Mouse (Mus musculus) right cerebral cortex, postnatal 25 days (tissue): Measurements from ENCODE around the gene Dgat2.
A peak's percentile ranks its signal among the peaks of the same experiment; 100 is the strongest.

Experiments
- DNase-seq: peaks from one replicate; pipeline ENCODE4 v3.0.0; 2022

The Dgat2 gene

DNA sequence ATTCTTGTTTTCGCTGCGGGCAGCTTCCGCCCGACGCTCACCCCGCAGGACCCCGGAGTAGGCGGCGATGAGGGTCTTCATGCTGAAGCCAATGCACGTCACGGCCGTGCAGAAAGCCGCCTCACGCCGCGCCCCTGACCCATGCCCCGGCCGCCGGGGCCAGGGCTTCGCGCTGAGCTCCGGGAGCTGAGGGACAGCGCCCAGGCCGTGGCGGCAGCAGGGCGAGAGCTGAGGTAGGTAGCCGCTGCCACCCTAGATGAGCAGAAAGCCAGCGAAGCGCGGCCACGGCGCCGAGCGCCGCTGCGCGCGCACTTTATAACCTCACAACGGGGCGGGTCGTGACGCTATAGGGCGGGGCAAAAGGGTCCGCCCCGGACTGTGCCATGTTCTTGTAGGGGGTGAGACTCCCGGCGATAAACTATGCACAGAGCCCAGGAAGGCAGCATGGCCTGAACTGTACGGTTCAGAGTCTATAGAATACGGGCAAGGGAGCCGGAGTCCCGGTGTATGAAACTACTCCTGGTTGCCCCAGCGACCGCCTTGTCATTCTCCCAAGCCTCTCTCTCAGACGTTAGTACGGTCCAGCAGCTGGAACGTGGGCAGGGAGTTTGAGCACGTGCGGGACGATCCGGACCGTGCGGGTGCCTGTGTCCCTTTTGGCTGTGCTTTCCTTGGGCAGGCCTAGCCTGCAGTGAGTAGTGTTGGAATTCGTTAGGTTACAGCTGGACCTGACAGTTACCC lies at the start of gene Dgat2:
Gene Dgat2, minus strand, starts transcription at position 288 of the 741 bp plus-strand sequence.
- peak; percentile 93 for DNase-seq

DNA sequence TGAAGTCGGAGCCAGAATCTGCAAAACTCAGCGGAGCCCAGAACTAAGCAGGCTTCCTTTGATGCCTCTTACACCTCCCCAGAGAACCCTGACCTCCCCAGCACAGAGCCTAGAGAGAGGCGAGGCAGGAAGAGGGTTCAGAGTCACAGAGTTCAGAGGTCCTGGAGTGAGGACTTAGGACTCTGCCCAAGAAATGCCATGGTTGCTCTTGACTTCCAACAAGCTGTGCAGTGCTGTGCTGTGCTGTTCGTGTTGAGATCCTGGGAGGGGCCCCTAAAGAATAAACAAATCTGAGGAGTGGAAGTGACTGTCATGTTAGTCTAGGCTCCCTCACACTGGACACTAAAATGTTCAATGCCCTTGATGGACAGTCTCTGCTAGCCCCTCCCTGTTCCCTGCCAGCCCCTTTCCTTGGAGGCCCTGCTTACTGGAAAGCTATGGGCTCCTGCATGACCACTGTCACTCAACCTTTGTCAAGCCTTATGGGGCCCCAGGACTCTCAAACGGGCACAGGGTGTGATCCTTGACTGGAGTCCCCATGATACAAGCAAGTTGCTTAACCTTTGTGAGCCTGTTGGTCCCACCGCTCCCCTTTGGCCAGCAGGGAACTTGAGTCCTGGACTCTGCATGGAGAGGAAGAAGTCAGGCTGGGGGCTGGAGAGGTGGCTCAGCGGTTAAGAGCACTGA lies 47.7 kb upstream of the Dgat2 start:
- no peak for DNase-seq

DNA sequence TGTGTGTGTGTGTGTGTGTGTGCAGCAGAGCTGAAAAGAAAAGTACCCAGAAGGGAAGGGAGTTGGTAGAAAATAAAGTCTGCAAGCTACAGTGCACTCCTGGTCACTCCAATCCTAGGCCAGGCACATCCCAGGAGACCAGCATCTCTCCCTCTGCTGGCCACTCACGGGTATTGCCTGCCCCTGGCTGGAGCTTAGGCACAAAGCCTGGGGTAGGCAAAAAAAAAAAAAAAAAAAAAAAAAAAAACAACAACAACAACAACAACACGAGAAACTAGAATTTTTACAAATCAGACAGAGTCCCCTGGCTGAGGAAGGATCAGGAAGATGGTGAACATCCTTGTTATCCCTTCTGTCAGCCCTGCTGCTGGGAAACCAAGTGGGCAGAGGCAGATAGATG lies 46.9 kb upstream of the Dgat2 start:
- no peak for DNase-seq

DNA sequence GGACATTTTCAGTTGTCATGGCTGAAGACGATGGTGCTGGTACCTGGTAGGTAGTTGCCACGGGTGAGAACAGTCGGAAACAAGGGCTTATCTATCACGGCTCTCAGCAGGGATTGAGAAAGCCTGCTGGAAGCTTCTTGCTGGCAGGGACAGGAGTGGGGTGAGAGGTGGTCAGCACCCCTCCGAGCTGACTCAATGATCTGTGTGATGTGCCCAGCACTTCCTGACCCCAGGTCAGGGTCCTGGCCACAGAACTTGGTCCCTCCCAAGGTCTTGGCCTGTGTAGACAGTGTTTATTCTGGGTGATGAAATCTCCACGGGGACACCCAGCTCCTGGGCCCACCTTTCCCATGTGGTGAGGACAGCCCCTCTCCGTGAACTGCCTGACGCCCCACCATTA lies 46.3 kb upstream of the Dgat2 start:
- DNase-seq: no peak

- no peak for DNase-seq
Observed at GRCm38 (mm10) chr7:99227267-99227666, 44.7 kb upstream of the Dgat2 start.

- no peak for DNase-seq
Observed at GRCm38 (mm10) chr7:99226662-99227061, 44.1 kb upstream of the Dgat2 start.

DNA sequence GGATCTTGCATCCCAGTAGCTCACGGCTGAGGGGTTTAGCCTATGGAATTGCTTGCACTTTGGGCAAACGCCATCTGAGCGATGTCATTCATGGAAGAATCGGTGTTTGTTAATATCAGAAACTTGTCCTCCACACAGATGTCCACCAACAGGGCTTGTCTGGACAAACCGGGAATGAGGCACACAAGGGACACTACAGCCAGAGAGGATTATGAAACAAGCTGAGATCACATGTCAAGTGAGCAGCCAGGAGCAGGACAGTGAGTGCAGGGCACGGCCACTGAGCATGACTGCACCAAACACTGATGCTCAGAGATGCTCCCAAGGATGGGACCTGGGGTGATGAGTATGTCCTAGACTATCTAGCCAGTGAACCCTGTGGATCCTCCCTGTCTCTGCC lies 42.9 kb upstream of the Dgat2 start:
- DNase-seq: no peak

GRCm38 (mm10) chr7:99224648-99225190 lies 42.2 kb upstream of the Dgat2 start:
- DNase-seq: no peak

GRCm38 (mm10) chr7:99224225-99224624 lies 41.7 kb upstream of the Dgat2 start:
- DNase-seq: no peak

- no peak for DNase-seq
Observed at GRCm38 (mm10) chr7:99217338-99218074, 35.0 kb upstream of the Dgat2 start.

GRCm38 (mm10) chr7:99215347-99215855 lies 32.9 kb upstream of the Dgat2 start:
- no peak for DNase-seq

- DNase-seq: no peak
Observed at GRCm38 (mm10) chr7:99214621-99215185, 32.2 kb upstream of the Dgat2 start.

DNA sequence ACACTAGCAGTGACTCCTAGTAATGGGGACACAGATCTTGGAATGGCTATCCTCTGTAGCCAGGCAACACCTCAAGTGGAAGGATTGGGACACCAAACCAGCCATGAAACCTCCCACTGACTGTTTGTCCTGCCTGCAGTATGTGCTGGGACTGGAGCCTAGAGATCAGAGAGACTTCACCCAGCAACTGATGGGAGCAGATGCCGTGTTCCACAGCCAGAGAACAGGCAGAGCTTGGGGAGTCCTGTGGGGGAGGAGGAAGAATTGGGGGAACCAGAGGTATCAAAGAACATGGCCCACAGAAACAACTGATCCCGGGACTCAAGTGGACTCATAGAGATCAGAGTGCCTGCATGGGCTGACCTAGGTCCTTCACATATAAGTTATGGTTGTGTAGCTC lies 31.2 kb upstream of the Dgat2 start:
- no peak for DNase-seq

GRCm38 (mm10) chr7:99213056-99213455 lies 30.5 kb upstream of the Dgat2 start:
- no peak for DNase-seq

- no peak for DNase-seq
Observed at GRCm38 (mm10) chr7:99208704-99209103, 26.2 kb upstream of the Dgat2 start.

DNA sequence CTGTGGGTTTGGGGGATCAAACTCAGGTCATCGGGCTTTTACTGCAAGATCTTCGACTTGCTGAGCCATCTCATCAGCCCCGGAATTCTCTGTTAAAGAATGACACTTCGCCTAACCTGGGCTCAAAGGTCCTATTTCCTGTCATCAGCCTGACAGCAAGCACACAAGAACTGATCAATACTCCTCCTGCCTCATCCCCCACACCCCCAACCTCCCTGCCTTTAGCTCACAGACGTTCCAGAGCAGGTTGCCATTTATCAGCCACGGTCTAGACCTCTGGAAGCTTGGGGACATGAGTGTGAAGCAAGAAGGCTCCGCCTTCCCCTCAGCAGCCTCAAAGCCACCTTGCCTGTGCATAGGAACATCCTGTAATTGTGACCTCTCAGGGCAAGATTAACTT lies 23.8 kb upstream of the Dgat2 start:
- no peak for DNase-seq

DNA sequence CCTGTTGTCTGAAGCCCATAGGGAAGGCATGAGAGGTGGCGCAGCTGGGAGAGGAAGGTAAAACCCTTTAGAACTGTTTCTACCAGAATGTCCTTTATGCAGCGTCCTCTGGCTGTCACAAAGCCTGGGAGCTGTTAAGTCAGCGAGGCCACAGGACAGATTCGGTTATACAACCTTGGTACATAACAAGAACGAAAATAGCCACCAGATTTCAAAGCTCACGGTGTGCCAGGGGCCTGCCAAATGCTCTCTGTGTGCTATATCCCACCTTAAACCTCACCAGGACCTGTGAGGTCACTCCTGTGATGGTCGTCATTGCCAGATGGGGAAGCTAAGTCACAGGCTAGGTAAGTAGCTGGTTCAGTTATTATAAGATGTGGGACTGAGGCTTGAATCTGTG lies 19.6 kb upstream of the Dgat2 start:
- no peak for DNase-seq

- no peak for DNase-seq
Observed at GRCm38 (mm10) chr7:99200290-99200689, 17.8 kb upstream of the Dgat2 start.

- DNase-seq: no peak
Observed at GRCm38 (mm10) chr7:99199451-99200175, 17.1 kb upstream of the Dgat2 start.

DNA sequence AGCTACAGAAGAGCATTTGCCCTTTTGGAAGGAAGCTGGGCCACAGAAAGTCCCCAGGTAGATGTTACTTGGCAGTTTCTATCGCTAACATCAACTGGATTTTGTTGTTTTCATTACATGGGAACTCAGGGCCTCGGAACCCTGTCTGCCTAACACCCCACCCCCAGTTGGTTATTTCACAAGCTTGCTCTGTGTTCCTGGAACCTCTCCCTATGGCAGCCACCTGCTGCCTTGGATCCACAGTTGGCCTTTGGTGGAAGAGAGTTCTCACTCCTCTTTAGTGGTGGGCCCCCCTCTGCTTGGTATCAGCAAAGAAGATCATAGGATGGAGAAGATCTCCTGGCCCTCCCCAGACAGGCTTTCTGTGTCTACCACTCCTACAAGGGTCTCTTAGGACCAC lies 16.3 kb upstream of the Dgat2 start:
- DNase-seq: no peak

DNA sequence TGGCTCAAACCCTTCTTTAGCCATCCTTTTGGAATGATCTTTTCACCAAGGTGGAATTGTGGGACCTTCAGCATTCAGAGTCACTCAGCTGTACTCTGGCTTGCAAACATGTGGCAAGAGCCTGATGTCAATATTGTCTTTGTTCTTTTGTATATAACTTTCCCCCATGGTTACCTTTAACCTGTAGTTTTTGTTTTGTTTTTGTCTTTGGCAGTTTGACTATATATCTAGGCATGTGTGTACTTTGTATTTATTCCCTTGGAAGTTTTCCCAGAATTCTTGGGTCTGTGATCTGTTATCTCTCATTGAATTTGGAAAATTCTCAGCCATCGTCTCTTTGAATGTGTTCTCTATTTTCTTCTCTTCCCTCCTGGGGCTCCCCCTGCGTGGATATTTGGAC lies 12.0 kb upstream of the Dgat2 start:
- no peak for DNase-seq

DNA sequence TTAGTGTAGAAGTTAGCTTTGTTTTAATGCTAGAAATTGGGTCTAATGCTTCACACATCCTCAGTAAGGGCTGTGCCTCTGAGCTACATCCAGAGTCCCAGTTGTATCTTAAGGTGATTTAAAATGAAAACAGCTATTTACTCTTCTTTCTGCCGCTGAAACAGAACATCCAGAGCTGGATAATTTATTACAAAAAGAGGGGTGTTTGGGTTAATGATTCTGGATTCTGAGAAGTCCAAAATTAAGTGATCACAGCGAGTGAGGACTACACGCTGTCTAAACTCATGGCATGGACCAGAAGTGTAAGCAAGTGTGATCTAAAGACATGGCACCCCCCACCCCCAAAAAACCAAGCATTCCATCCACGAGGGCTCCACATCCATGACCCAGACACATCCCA lies 11.4 kb upstream of the Dgat2 start:
- DNase-seq: no peak
